Mouse (Mus musculus) left cerebral cortex, adult 8-10 months (tissue): ENCODE results near the gene Acan. TPM values are rescaled to one million over a fixed set of nuclear protein-coding genes. Genes with fewer than 3 reads are reported as not detected.

Source experiments
- DNase-seq, 2 experiments: peaks; one replicate each; pipeline ENCODE4 v3.0.0; 2022; ENCODE audit warnings: low spot score in 2 of 2
- total RNA-seq, 4 experiments: library from RNA; stranded (reverse); gene quantifications; 2 replicates each; pipeline ENCODE4 v1.2.4; 2022

Acan gene
- total RNA-seq, result 1 to 10 TPM; 3.7 to 4.7 (median 4.4) TPM

GRCm38 (mm10) chr7:79053383-79053889 is at the start of gene Acan:
Acan (plus strand) TSS chr7:79053483.
- no peak for DNase-seq

- no peak for DNase-seq
These were observed 31.9 kb upstream of the Acan start for GRCm38 (mm10) chr7:79021293-79021905.

- no peak for DNase-seq
These were observed 24.1 kb upstream of the Acan start for GRCm38 (mm10) chr7:79029138-79029537.

- no peak for DNase-seq
These were observed 19.5 kb upstream of the Acan start for GRCm38 (mm10) chr7:79033745-79034144.

GRCm38 (mm10) chr7:79034521-79034920 is 18.8 kb upstream of the Acan start:
- DNase-seq, result no peak

GRCm38 (mm10) chr7:79052081-79052480 is 1.2 kb upstream of the Acan start:
- DNase-seq, result no peak

GRCm38 (mm10) chr7:79052521-79053382 is 531 bp upstream of the Acan start:
- no peak for DNase-seq

GRCm38 (mm10) chr7:79054111-79054510 is 828 bp downstream of the Acan start:
- no peak for DNase-seq

- no peak for DNase-seq
These were observed 5.3 kb downstream of the Acan start for GRCm38 (mm10) chr7:79058546-79058945.

GRCm38 (mm10) chr7:79067466-79067865 is 14.2 kb downstream of the Acan start:
- DNase-seq, result no peak

GRCm38 (mm10) chr7:79068231-79068630 is 14.9 kb downstream of the Acan start:
- DNase-seq, result no peak

GRCm38 (mm10) chr7:79079212-79079611 is 25.9 kb downstream of the Acan start:
- no peak for DNase-seq

GRCm38 (mm10) chr7:79080572-79081399 is 27.5 kb downstream of the Acan start:
- peak in 1 of 2 experiments; percentile 42 for DNase-seq

GRCm38 (mm10) chr7:79089111-79089510 is 35.8 kb downstream of the Acan start:
- DNase-seq, result no peak

GRCm38 (mm10) chr7:79096492-79096891 is 43.2 kb downstream of the Acan start:
- no peak for DNase-seq

GRCm38 (mm10) chr7:79113848-79114247 is 60.6 kb downstream of the Acan start:
- DNase-seq, result no peak

GRCm38 (mm10) chr7:79123465-79123864 is 70.2 kb downstream of the Acan start:
- DNase-seq, result no peak

GRCm38 (mm10) chr7:79129883-79130282 is 76.6 kb downstream of the Acan start:
- DNase-seq, result no peak

GRCm38 (mm10) chr7:79130385-79130784 is 77.1 kb downstream of the Acan start:
- DNase-seq, result no peak

- DNase-seq, result no peak
These were observed 77.7 kb downstream of the Acan start, which contains the start of gene Hapln3 for GRCm38 (mm10) chr7:79130843-79131444. Hapln3 (minus strand) TSS chr7:79131018.

GRCm38 (mm10) chr7:79133391-79133790 is 80.1 kb downstream of the Acan start:
- DNase-seq, result no peak
